Mouse (Mus musculus) left cerebral cortex, postnatal 4 days (tissue): ENCODE measurements around the gene Cntnap5c. TPM values are rescaled to one million over a fixed set of nuclear protein-coding genes. Genes with fewer than 3 reads are reported as not detected.
"Not testable (repeated sequence)": the region's sequence is repeated elsewhere in the genome, so short reads cannot be mapped to it uniquely, and the experiment has no call there.

Experiments
- DNase-seq: peaks from one replicate; pipeline ENCODE4 v3.0.0-alpha.2; 2022
- intact Hi-C: fragments of 180-260 bp; cut with DNase I; formaldehyde crosslinking; loops from one replicate; pipeline ENCODE4 v1.15.1; 2025
- total RNA-seq, 2 experiments: library from RNA; stranded (reverse); gene quantifications; 2 replicates each; pipeline ENCODE4 v1.2.3; 2021

Gene Cntnap5c
- 1 to 10 TPM; 7.7 to 7.9 TPM for total RNA-seq

GRCm38 (mm10) chr17:57768622-57769610, at the start of gene Cntnap5c:
Cntnap5c (plus strand) TSS chr17:57769570.
- intact Hi-C loops: no loop called here
- peak; percentile 64 for DNase-seq

DNA sequence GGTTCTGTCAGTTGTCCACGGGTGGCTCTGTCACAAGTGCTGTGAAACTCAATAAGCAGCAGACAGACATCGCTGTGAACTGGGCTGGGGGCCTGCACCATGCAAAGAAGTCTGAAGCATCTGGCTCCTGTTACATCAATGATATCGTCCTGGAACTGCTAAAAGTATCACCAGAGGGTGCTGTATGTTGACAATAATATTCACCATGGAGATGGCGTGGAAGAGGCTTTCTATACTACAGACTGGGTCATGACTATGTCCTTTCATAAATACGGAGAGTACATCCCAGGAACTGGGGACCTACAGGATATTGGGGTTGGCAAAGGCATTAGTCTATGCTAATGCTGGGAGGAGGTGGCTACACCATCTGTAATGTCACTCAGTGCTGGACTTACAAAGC, 27.3 kb upstream of the Cntnap5c start, which contains the start of gene Gm21834:
TSS of gene Gm21834 (minus strand) at position 101 of the 400 bp plus-strand sequence.
- no peak for DNase-seq
- intact Hi-C loops: no loop called here

GRCm38 (mm10) chr17:57758033-57758432, 11.3 kb upstream of the Cntnap5c start:
- DNase-seq: no peak
- intact Hi-C loops: no loop called here

- intact Hi-C loops: no loop called here
- no peak for DNase-seq
Measured at GRCm38 (mm10) chr17:57767306-57767705, 2.1 kb upstream of the Cntnap5c start.

DNA sequence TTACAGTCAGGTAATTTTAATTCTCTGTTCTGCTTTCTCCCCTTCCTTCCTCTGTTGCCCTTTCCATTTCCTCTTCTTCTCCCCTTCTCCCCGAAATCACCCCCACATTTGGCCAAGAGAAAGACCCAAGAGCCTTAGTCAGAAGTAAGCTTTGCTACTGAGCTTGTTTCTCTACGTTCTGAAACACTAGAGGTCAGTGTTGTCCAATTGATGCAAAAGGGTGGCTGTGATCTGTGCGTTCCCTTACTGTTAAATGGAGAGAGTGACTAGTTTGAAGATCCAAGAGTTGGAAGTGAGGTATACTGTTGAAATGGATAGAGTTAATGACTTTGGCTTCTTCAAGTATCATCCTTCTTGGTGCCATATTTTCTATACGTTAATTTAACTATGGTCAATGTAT, 1.5 kb downstream of the Cntnap5c start:
- intact Hi-C loops: loop anchor here (5.0 to 10.0 kb wide), 3 partner anchors 814 to 1136 kb away; no protein-coding TSS in a partner anchor
- no peak for DNase-seq

DNA sequence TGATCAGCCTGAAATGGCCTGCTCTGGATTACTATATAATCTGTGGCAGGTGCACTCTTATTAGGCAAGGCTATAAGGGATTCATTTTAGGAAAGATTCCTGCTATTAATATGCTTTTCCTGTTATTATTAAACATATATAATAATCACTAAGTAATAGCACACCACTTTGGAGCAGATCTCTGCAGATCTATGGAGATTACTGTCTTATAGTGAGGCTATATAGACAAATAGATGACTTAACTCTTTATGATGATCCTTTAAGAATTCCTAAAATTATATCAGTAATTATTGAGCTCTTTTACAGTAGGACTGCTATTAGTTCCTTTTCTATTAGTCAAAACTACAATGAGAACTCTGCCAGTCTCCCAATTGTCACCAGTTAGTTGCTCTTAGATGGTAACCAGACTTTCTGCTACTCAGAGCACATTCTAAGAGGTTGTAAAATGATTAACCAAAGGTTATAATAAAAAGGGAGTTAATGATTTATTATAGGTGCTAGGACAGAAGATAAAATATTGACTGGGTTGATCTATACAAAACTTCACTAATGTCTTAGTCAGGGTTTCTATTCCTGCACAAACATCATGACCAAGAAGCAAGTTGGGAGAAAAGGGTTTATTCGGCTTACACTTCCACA, 18.9 kb downstream of the Cntnap5c start:
- intact Hi-C loops: no loop called here
- DNase-seq: no peak

DNA sequence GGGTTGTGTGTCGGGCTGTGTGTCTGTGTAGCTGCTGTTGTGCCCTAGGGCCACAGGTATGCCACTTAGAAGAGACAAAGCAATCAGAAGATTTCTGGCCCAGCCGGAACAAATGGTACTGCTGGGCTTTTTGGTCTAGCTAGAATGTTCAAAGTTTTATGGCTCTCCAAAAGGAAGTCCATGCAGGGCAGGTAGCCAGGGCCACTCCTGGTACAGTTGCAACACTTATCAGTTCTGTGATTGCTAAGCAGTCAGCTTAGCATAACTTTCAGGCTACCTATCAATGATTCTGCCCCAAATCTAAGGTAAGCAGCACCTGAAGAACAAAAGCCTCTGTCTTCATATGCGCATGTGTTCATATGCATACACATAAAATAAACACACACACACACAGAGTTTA, 26.0 kb downstream of the Cntnap5c start:
- DNase-seq: no peak
- intact Hi-C loops: no loop called here

GRCm38 (mm10) chr17:57796668-57797311, 27.4 kb downstream of the Cntnap5c start:
- intact Hi-C loops: no loop called here
- DNase-seq: no peak

GRCm38 (mm10) chr17:57799414-57799985, 30.1 kb downstream of the Cntnap5c start:
- intact Hi-C loops: no loop called here
- no peak for DNase-seq

DNA sequence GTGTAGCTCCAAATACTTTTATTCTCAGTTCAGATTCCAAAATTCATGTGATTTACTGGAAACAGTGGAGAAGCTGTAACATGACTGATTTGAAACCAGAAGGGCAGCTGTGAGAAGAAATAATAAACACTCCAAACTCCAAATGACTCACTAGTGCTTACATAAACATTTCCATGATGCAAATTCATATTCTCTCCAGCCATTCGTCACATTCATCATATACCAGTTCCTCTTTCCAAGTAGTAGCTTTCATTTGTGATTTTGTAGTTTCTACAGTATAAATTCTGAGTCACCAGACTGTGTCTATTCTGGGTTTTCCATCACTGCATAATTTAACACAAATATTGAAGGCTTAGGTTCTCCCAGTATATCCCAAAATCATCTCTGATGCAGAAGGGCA, 31.8 kb downstream of the Cntnap5c start:
- intact Hi-C loops: no loop called here
- DNase-seq: no peak

DNA sequence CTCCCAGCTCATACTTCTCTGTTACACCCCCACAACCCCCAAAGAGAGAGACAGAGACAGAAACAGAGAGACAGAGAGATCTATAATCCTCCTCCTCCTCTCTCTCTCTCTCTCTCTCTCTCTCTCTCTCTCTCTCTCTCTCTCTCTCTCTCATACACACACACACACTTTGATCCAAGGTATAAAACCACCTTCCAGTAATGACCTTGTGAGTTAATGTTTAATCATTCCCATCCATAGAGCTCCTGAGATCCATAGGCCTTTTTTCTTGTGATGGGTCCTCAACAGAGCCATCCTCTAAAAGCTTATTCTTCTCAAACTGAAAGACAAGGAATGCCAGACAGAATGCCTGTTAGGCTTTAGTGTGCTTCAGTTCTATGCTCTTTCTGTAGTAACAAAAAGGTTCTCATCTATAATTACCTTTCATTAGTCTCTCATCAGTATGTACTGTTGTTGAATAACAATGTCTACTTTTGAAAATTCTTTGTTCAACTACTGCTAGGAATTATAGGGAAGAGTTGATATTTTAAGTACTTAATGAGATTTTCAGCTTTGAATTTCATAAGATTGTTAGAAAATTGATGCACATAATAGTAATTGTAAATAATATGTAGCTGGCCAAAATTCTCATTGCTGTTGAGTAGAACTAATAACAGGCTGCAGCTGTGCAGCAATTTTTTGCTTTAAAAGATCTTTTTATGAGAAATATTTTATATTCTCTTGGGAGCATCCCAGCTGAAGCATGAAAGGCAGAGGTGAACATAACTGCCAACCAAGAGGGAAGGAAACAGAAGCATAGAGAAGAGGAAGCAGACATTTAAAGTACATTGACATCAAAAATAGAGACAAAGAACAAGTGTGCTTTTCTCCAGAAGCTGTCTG, 68.0 kb downstream of the Cntnap5c start:
- intact Hi-C loops: no loop called here
- DNase-seq: no peak

DNA sequence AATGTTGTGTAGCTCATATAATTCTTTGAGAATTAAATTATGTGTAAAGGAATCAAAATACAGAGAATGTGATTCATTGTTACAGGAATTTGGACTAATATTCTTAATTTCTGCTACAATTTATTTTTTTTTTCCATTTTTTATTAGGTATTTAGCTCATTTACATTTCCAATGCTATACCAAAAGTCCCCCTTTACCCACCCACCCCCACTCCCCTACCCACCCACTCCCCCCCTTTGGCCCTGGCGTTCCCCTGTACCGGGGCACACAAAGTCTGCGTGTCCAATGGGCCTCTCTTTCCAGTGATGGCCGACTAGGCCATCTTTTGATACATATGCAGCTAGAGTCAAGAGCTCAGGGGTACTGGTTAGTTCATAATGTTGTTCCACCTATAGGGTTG, 86.4 kb downstream of the Cntnap5c start:
- DNase-seq, intact Hi-C loops: not testable (repeated sequence)

DNA sequence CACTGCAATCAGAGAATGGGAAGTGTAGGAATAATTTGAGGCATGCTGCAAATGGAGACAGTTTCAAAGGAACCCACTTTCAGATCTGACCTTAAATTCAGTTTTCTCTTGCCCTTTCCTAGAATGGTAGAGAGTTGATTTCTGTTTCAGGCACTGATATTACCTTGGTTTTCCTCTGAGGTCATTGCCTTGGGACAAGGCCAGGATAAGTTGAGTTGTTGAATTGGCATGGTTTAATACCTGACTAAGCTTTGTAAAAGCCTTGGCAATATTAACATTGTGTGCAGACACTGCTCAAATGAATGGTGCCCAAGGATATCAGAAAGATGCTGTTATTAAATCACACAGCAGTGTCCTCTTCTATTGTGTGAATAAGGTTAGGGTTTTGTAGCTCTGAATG, 96.6 kb downstream of the Cntnap5c start:
- intact Hi-C loops: no loop called here
- no peak for DNase-seq

DNA sequence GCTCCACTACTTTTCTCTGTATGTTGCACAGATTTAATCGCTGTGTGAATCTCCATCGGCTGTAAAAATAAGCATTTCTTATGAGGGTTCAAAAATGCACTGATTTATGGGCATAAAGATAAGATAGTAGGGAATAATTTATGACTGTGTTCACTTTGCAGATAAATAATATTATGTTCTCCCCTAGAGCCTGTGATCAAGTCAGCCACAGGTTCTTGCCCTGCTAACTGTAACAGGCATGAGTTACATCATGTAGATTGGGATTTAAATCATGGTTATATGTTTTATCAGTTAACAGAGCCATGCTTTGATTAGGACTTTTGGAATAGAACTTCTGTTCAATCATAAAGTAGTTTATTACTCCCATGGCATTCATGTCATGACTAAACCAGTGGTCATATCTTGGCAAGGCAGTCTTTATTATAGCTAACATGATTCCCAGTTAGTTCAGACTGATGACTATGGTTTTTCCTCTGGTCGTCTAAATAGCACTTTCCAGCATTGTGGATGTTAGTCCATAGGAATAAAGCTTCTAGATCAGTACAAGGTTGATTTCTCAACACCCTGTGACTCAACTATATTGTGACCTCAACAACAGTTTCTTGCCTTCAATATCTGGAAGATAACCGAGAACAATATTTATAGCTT, 118.5 kb downstream of the Cntnap5c start:
- DNase-seq: no peak
- intact Hi-C loops: no loop called here

- intact Hi-C loops: no loop called here
- DNase-seq: no peak
Measured at GRCm38 (mm10) chr17:57911770-57912293, 142.5 kb downstream of the Cntnap5c start.

GRCm38 (mm10) chr17:57984230-57984629, 214.9 kb downstream of the Cntnap5c start:
- intact Hi-C loops: no loop called here
- no peak for DNase-seq

GRCm38 (mm10) chr17:57988420-57988819, 219.1 kb downstream of the Cntnap5c start:
- DNase-seq: no peak
- intact Hi-C loops: no loop called here

DNA sequence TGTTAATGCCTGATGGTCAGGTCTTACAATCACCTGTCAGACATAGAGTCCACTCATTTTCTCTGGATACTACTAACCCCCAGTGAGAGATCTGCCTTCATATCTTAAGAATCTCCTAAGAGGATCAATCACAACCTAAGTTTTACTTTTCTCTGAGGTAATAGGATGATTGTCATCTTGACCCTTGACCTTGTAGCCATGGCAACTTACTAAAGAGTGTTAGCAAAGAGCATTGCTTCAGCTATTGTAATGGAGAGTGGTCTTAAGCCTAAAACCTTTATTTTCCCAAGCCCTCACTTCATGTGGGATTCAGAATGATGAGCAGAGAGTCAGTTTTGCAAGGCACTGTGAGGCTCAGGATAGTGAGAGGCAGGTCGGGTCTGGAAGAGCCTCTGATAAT, 227.1 kb downstream of the Cntnap5c start:
- no peak for DNase-seq
- intact Hi-C loops: no loop called here

GRCm38 (mm10) chr17:57999080-57999479, 229.7 kb downstream of the Cntnap5c start:
- no peak for DNase-seq
- intact Hi-C loops: no loop called here
